Mouse (Mus musculus): Measurements from ENCODE around the gene Ankmy2. TPM values are rescaled to one million over a fixed set of nuclear protein-coding genes. Genes with fewer than 3 reads are reported as not detected.
"Not testable (repeated sequence)": the region's sequence is repeated elsewhere in the genome, so short reads cannot be mapped to it uniquely, and the experiment has no call there.

Ankmy2 gene
- total RNA-seq, 2 experiments from 2014 or later: 4.0 to 4.4 TPM

DNA sequence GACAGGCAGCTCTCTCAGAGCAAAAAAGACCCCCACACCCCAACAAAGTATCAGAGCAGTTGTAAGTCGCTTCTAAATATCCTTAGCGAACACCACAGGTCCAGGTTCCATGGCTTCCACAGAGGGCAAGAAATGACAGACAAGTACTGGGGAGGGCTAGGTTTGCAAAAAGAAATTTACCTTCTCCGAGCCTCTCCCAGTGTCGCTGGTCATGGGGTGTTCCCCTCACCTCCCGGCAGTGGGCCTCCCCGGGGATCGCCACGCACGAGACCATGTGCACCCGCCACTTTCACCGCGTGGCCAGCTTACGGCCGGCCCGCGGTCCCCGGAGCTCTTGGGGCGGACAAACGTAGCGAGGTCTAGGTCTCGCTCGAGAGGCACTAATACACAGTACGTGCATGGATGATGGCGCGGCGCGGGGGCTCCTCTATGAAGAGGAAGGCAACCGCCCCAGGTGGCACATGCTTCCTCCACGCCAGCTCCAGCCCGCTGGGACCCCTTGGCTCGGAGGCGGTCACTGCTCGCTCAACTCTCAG lies 745 bp upstream of the Ankmy2 start:
- ATAC-seq (replicated peaks; ENCODE audit: low FRiP score, poor library complexity, severe bottlenecking): peak; percentile 44

DNA sequence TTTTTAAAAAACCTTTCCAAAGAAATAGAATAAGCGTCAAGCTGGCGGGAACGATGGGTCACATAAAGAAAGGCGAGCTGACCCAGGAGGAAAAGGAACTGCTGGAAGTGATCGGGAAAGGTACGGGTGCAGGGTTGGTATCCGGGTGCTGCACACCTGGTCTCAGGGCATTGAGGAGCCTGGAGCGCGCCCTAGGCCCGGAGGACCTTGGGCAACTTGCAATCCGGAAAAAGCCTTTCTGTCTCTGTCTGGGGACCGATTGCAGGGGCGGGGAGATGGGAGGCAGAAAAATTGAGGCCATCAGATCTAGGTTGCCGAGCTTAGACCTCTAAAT lies 357 bp downstream of the Ankmy2 start:
- peak; percentile 17; the same call in 1 of the 2 replicates for ATAC-seq (replicated peaks; ENCODE audit: low FRiP score, poor library complexity, severe bottlenecking)

DNA sequence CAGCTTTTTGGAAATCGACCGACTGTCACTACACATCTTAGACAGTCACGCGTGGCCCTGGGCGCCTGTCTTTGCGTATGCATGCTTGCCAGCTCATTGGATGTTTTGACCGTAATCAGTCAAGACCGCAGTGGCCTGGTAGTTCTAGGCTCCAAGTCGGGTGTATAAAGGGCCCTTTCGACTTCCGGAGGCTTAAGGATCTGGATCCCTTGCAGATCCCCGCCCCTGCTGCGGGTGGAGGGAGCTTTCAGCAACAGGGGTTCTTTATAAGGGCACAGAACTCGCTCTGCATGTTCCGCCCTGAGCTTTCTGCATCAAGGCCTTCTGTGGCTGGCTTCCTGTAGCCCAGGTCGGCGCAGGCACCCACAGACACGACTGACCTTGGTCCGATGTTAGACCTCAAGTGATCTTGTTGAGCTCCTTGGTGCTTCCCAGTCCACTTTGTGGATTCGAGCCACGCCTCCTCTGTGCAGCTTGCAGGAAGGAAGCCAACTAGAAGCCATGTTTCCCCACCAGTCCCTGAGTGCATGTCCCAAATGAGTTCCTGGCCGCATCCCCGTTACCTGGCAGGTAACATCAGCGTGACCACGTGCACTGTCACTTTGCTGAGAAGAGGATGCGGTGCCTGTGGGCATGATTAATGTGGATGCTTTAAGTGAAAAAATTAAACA lies 859 bp downstream of the Ankmy2 start, which contains the start of gene Bzw2:
TSS of gene Bzw2 (minus strand) at position 443 of the 671 bp plus-strand sequence.
- peak; percentile 34 for ATAC-seq (replicated peaks; ENCODE audit: low FRiP score, poor library complexity, severe bottlenecking)

DNA sequence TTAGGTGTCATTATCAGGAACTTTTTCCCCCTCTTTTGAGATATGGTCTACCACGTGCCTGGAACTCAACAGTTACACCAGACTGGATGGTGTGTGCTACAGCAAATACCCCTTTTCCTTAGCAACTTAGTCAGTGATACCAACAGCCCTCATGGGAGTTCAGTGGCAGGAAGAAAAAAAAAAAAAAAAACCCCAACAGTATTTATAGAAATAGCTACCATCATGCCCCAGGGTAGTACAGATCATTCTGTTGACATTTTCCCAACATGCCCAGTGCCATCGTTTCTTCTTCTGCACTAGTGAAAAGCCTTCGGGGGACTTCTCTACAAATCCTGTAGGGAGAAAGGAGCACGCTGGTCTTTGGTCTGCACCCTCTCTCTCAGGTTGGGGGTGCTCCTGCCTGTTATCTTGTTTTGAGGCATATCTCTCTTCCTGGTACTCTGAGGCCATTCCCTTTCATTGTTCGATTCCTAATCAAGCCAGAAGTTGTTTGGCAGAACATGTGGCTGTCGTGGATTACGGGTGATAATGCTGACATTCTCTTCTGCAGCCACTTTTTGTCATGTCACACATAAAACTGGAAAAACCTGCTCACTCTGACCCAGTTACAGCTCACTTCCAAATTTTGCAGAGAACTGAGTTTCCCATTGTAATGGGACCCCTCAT lies 7.3 kb downstream of the Ankmy2 start:
- ATAC-seq (replicated peaks; ENCODE audit: low FRiP score, poor library complexity, severe bottlenecking): no peak

DNA sequence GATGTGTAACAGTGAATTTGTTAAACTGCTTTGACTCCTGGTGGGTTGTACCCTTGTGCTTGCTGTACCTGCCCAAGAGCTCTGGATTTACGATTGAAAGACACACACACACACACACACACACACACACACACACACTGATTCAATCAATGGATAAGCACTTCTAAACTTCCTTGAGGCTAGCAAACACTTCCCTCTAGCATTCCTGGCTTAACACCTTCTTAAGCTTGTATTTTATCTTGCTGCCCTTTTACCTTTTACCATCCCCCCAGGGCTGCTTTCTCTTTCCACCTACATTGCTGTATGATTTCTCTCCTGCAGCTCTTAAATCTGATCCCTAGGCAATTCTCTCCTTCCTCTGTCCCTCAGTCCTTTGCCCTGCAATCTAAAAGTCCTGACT lies 8.4 kb downstream of the Ankmy2 start:
- ATAC-seq (replicated peaks; ENCODE audit: low FRiP score, poor library complexity, severe bottlenecking): no peak

DNA sequence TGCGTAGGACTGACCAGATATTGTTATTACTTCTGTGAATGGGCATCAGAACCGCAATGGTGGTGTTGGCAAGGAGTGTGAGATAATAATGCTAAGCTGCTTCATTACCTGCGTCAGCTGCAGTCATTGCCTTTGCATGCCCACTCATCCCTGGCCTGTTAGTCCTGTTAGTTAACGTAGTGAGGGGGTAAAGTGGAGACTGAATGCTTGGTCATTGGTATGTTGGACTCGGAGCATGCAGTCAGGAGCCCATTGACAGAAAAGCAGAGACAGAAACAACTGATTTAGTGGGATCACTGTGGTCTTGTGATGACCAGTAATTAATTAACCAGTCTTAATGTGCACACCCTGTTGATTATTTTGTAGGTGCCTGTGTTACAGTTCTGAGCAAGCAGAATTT lies 20.3 kb downstream of the Ankmy2 start:
- ATAC-seq (replicated peaks; ENCODE audit: low FRiP score, poor library complexity, severe bottlenecking): no peak

DNA sequence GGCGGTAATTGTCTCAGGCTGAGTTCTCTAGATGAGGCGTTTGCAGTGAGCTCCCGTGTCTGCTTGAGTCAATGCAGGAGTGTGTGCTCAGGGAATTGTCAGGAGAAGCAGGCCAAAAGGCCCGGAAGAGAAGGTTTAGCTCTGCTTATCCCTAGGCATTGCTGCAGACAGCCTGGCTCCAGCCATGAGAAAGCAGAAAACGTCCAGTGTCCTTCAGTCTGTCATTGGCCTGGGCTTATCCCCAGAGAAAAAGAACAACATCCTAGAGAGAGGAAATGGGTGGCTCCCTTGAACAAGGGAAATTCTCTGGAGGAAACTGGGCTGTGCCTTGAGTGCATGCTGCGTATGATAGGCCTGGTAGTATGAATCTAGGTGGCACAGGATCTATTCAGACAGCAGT lies 25.7 kb downstream of the Ankmy2 start:
- no peak for ATAC-seq (replicated peaks; ENCODE audit: low FRiP score, poor library complexity, severe bottlenecking)

DNA sequence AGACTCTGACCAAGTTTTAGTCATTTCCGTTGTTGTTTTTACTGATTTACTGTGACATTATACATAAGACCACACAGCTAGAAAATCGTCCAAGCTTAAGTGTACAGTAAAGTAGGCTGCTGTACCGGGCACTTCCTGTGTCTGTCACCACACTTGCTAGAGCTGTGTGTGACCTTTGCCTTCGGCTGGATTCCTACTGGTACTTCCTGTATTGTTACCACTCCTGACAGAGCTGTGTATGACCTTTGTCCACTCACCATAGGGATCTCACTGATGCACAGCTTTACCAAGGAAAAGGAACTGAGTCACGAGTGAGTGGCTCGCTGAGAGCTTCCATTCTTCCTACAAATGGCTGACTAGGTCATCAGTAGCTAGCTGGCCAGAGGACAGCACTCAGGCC lies 30.2 kb downstream of the Ankmy2 start:
- no peak for ATAC-seq (replicated peaks; ENCODE audit: low FRiP score, poor library complexity, severe bottlenecking)

DNA sequence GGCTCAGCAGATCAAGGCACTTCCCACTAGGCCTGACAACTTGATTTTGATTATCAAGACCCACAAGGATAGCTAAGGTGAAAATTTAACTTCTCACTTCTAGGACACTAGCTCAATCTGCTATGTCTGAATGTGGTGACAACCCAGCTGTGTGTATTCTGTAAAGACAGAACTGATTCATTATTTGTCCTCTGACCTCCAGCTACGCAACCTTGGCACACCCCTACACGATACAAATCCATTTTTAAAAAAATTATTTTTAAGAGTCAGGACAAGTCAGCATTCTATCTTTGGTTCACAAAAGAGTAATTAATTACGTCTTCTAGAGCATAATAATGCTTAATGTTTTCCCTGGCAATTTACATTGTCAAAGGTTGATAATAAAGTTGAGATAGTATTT lies 32.7 kb downstream of the Ankmy2 start:
- no peak for ATAC-seq (replicated peaks; ENCODE audit: low FRiP score, poor library complexity, severe bottlenecking)

DNA sequence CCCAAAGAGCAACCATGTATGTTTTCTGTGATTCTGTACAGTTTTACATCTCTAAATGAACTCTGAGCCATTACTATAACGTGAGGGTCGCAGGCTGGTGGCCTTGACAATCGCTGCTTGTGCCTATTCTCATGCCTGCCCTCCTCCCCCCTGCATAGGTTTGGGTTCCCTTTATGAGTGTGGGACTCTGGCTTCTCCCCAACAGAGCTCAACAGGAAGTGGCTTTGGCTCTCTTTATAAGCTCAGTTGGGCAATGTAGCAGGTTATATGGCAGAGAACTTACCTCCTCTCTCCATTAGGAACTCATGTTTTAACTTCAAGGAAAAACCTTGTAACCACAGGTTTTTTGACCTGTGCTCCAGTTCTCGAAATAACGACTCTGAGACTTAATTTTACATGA lies 33.4 kb downstream of the Ankmy2 start:
- ATAC-seq (replicated peaks; ENCODE audit: low FRiP score, poor library complexity, severe bottlenecking): no peak

DNA sequence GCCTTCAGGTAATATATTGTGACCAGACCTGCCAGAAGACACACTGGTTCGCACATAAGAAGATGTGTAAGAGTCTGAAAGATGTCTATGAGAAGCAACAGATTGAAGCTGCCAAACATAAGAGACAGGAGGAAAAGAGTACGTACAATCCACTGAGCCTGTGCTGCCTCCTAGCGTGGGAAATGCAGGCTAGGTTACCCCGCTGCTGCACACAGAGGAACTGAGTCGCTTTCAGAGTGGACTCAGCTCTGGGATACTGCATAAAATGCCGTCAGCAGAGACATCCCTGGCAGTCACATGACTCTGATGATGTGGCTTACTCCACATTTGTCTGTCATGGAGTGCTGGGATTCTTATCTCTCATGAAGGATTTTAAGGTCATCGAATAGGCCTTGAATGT lies 38.1 kb downstream of the Ankmy2 start:
- no peak for ATAC-seq (replicated peaks; ENCODE audit: low FRiP score, poor library complexity, severe bottlenecking)

DNA sequence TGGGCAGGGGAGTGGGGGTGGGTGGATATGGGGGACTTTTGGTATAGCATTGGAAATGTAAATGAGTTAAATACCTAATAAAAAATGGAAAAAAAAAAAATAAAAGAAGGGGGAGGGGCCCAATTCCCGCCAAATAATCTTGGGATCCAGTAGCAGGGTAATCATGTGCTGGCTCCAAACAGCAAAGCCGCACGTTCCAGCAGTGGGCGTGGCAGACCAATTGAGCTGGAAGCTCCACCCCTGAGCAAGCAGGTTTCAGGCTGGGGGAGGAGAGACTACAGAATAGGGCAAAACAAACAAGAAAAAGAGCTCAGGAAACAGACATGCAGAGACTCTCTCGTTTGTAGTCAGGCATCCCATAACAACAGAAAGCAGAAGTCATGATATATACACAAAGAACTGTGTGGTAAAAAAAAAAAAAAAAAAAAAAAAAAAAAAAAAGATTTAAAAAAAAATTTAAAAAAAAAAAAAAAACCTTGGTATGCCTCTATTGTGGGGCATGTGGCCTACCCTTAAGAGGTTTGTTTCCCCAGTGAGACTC lies 48.7 kb downstream of the Ankmy2 start:
- ATAC-seq (replicated peaks; ENCODE audit: low FRiP score, poor library complexity, severe bottlenecking): not testable (repeated sequence)

DNA sequence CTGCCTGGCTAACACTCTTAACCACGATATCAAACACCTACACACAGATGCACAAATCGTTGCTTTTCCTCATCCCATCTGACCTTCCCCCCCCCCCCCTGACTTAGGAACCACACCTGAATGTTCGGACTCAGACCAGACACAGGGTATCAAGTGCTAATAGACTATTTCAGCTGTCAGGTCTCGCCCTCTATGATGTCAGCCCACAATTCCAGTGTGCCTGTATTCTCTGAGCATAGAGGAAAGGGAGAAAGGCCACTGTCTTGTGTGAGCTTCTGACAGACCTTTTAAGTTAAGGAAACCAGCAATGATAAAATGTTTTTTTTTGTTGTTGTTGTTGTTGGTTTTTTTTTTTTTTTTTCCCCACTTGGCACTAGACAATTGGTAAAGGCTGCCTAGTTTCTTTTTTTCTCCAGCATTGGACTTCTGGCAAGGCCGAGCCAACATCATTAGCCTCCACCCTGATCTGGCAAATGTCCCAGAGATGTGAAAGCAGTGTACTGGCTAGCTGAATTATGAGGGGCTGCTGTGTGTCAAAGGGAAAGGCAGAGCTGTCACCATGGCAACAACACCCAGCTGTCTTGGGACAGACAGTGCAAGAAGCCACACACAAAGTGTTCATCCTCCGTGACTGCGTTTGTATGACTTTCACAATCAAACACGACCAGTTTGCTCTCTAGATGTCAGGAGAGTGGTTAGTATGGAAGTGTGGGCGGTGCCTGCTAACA lies 50.3 kb downstream of the Ankmy2 start:
- ATAC-seq (replicated peaks; ENCODE audit: low FRiP score, poor library complexity, severe bottlenecking): no peak

DNA sequence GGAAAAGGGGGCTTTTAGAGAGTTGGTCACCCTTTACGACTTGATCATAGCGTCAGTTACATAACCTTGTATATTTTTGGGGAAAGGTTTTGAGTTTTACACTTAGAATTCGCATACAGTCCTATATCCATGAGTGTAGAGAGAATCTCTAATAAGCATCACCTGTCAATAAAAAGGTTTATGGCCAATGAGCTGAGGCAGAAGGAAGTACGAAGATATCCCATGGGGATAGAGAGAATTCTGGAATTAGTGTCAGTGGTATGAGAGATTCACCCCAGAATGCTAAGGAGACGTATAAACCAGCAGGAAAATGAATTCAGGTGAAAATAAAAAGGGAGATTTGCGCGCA lies 50.9 kb downstream of the Ankmy2 start:
- ATAC-seq (replicated peaks; ENCODE audit: low FRiP score, poor library complexity, severe bottlenecking): no peak

DNA sequence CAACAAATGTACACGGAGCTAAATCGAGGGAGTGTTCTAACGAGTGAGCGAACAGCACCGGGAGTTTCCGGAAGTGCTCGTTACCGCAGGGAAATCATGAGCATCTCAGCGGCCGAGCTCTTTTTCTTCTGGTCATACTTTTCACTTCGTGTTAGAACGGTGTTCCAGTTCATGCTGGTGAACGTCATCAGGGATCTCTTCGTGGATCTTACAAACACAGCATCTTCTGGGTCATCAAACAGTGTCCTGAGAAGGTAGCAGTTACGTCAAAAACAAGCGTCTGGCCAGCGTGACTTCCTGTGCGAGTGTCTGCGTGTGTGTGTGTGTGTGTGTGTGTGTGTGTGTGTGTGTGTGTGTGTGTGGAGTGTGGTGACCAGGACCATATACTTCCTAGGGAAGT lies 51.5 kb downstream of the Ankmy2 start:
- no peak for ATAC-seq (replicated peaks; ENCODE audit: low FRiP score, poor library complexity, severe bottlenecking)

DNA sequence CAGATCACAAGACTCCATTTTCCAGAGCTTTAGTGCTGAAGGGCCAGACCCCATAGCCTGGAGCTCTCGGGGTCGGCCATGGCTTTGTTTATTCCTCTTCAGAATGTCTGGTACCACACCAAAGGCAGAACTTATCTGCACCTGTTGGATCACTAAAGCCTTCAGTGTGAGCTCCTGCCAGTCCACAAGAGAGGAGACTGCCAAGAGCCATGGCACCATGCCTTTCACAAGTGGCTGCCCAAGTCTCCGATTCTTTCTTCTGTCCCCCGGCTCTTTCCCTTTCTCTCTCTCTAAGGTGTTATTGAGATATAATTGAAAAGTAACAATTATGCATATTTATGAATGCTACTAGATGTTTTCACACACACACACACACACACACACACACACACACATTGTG lies 53.2 kb downstream of the Ankmy2 start:
- ATAC-seq (replicated peaks; ENCODE audit: low FRiP score, poor library complexity, severe bottlenecking): no peak

DNA sequence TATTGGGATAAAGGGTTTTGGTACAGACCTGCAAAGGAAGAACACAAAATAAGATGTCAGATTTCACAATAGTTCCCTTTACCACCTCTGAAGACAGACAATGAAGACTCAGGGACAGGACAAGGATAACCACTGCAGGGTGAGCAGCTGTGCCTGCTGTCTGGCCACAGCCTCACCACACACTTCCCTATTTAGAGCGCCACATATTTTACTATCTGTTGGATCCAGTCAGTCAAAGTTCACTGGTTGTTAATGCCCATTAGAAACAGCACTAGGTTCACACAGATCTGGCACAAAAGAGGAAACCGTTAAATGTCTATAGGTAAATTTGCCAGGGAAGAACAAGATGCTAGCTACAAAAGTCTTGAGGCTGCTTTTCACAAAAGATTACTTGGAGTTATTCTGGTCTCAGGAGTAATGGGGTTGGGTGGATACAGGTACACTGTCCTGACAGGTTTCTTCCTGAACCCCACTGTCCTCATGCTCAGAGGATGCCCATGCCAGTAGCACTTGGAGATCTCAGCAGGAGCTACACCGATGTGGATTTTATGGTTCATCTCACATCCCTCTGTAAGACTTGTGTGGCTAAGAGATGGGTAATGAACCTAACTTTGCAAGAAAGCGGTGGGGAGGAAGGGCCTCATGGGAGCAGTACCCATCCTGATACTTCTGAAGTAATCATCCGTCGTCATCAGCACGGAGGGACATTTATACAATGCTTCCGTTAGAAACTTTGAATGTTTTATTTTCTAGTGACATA lies 57.7 kb downstream of the Ankmy2 start:
- ATAC-seq (replicated peaks; ENCODE audit: low FRiP score, poor library complexity, severe bottlenecking): no peak

DNA sequence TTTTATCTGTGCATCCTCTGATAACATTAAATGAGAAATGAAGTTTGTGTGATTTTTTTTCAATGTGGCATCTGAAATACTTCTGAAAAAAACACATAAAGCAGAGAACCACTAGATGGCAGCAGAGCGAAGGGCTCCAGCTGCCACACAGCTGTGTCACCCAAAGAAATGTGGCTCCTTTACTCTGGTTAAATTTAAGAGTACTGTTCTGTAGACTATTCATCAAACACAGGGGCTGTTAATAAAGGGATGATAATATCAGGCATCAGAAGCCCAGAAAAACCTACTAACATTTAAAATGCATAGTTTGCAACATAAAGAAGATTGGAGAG lies 58.2 kb downstream of the Ankmy2 start:
- no peak; the same call in 1 of the 2 replicates for ATAC-seq (replicated peaks; ENCODE audit: low FRiP score, poor library complexity, severe bottlenecking)

DNA sequence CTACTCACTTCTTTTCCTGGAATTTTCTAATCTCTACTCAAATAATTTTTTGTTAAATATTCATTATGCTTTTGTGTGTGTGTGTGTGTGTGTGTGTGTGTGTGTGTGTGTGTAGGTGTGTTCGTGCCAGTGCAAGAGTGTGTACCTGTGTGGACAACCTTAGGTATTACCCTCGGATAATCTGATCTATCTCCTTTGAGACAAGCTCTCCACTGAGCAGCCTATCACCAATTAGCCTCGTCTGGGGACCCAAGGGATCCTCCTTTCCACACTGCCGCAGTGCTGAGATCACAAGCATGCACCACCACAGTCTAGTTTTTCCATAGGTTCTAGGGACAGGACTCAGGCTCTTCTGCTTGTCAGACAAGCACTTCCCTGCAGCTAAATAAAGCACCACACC lies 59.3 kb downstream of the Ankmy2 start:
- no peak for ATAC-seq (replicated peaks; ENCODE audit: low FRiP score, poor library complexity, severe bottlenecking)

DNA sequence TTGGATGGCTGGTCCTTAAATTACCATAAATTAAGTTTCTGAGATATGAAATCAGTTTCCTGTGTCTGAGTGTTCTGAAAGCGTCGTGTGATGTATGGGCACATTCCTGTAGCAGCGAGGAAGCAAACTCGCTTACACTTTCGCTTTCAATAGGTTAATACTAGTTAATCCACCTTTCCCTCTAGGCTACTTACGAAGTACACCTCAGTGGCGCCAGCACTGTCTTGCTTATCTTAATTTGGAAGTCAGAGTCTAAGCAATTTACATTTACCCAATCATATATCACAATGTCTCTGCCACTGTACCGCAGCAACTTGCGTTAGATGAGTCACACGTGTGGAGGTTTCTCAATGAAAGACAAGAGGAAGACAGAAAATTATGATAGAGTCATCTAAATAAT lies 60.0 kb downstream of the Ankmy2 start:
- no peak for ATAC-seq (replicated peaks; ENCODE audit: low FRiP score, poor library complexity, severe bottlenecking)
